Mouse (Mus musculus): ENCODE measurements at regions not wholly inside any gene's neighbourhood (a gene's known extent, or its start where the extent isn't known, plus 50 kb on each side); places are given as distances from the start of the nearest gene placed in this dataset.
A peak's percentile ranks its signal among the peaks of the same experiment; 100 is the strongest.
"Not testable (repeated sequence)": the region's sequence is repeated elsewhere in the genome, so short reads cannot be mapped to it uniquely, and the experiment has no call there.

DNA sequence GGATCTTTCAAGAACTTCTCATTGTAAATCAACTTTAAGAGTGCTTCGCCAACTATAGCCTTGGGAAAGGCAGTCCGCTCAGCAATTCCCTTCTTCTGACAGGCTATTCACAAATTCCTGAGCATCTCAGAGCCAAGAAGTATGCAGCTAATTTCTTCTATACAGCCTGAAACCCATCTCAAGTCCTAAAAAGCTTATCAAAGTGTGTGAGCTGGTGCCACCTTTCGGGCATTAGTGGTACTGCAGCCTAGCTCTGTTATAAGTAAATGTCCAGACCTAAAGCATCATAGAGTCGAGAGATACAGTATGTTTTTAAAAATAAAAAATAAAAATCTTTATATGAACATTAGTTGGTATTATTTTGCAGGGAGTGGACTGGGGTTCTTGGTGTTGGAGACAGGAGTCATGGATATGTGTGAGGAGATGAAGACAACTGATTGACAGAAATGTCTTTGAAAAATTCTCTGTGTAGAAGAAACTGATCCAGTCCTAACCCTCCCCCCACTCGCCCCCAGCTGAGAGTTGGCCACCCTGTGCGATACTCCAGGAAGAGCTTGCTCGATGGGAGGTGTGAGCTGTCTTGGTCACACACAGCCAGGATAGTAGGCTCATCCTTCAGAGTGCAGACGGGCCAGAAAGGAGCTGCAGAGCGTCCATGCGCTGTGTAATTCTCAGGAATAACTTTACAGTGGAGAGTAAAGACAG, 56.4 kb downstream of the Bod1 start:
- peak; percentile 56 for DNase-seq (ENCODE audit: low spot score)

DNA sequence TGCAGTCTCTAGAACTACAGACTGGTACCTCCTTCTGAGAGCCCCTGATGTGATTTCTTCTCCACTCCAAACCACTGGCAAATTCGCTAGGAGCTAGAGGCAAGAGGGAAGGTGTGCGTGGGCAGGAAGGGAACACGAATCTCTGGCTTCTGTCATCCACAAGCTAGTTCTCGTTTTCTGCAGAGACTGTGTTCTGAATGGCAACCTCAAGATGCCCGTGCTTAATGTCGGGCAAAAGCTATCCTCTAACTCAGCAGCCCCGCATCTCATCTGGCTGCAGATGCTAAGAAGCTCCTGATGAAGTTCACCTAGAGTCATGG, 57.3 kb downstream of the Bod1 start:
- no peak for DNase-seq (ENCODE audit: low spot score)

DNA sequence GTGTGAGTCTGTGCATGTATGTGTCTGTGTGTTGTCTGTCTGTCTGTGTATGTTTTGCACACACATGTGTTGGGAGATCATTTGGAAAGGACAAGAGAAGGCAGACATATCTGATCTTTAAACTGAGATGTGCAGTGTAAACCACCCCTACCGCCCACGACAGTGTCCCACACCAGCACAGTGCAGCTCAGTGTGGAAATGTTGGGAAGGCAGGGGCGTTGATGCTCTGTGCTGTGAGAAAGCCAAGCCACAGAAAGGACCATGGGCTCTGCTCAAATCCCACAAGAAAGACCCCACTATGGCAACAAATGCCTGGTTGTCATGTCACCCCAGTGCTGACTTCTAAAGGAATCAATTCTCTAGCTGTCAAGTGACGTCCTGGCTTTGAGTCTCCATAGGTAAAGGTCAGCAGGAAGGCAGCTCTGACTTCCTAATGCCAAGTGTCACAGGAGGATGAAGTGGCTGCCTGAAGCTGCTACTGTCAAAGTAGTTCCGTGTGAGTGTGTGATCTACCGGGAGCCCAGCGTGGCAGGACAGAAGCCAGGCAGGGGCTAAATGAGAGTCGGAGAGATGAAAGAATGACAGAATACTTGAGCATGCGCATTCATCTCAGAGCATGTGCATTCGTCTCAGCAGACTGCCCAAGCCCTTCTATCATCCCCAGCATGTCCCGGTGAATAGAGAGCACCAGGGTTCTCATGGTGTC, 57.8 kb downstream of the Bod1 start:
- DNase-seq (ENCODE audit: low spot score): no peak

DNA sequence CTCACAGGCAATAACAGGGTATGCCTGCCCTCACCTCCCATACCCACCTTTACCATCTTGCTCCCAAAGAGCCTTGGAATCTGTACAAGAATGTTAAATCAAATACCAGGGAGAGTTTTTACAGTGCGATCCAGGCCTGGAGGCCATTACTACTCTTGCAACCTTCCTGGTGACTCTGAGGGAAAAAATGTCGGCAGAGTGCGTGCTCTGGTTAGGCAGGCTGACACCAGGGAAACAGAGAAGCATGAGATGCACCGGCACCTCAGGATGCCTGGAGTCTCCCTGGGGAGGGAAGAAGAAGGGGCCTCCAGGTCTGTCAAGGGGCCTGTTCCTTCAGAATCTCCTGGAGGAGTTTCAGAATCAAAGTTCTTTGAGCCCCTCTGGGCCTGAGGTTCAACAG, 63.2 kb downstream of the Bod1 start:
- no peak for DNase-seq (ENCODE audit: low spot score)

DNA sequence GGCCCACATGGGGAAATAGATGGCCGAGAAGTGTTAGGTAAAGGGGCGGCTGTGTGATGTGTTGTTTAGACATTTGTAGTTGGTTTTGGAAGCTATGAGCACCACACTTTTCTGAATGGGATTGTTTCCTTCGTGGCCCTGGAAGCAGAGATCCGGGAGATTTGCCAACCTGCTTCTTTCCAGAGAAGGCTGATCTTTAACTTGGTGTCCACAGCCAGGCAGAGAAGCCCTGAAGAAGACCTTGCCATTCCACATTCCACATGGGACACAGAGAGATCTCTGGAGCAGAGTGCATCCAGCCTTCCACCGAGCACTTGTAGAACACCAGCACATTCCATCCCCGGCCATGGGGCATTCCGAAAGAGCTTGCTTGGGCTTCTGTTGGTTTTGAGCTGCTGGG, 70.2 kb downstream of the Bod1 start:
- DNase-seq (ENCODE audit: low spot score): peak; percentile 51

DNA sequence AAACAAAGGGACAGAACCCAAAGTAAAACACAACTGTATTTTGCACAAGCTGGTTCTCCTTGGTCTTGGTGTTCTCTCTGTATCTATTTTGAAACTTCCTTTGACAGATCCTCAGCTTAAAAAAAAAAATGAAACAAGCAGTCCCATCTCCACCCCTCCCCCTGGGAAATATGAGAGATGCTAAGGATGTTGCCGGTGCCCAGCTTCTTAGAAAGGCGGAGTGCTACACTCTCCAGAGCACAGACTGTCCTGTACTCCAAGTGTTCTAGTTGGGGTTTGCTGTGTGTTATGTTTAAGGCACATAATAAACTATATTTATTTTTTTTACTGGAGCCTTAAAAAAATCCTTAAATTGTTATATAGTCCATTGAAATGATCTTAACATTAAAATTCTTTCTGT, 78.1 kb downstream of the Bod1 start:
- peak; percentile 38 for DNase-seq (ENCODE audit: low spot score)

DNA sequence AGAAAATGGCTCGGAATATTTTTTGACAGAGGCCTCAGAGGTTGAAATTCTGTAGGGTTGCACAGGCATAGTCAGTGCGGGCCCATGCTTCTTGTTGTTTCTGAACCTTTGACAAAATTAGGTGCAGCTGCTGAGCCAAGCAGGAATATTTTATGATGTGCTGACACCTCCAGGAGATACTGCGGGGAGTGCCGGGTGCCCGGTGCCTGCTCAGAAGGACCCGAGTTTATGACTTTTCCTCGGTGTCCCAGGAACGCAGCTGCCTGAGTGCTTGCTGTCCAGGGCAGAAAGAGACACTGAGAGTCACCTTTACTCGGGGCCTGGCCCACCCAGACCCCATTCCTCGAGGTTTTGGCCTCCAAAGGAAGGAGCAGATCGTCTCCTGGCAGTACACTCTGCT, 79.6 kb downstream of the Bod1 start:
- peak; percentile 65 for DNase-seq (ENCODE audit: low spot score)

DNA sequence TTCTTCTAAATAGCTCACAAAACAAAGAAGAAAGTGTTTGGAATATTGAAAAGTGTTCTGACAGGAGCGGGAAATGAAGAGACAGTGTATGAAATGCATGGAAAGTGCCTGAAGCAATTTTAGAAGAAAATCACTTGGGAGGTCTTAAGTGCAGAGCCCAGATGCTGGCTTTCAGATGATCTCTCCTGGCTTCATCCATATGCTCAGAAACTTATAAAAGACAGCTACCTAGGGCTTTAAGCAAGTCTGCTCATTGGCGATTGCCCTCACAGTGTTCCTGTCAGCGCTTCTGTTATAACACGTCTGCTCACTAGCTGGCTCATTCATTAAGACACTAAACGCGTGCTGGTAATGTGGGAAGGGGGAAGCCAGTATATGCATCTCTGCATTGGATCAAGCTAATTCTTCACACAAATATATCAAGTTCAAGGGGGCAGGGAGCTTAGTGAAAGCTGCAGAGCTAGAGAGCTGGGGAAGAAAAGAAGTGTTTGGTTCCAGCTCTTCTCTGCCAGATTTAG, 80.6 kb downstream of the Bod1 start:
- no peak for DNase-seq (ENCODE audit: low spot score)

DNA sequence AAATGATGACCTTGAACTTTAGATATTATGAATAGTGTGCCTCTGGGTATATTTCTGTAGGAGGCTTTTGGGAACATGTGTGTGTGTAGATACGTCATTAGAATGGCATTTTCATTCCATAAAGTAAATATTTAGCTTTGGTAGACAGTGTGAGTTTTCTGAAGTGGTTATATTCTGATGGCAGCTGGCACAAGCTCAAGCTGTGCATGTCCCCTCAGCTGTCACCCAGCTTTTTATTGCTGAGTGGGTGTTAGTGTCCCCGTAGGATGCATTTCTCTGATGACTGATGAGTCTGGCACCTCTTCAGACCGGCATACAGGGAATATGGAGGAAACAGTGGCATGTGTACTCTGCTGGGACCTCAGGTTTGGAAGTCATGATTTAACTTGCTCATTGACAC, 96.7 kb downstream of the Bod1 start:
- DNase-seq (ENCODE audit: low spot score): no peak

DNA sequence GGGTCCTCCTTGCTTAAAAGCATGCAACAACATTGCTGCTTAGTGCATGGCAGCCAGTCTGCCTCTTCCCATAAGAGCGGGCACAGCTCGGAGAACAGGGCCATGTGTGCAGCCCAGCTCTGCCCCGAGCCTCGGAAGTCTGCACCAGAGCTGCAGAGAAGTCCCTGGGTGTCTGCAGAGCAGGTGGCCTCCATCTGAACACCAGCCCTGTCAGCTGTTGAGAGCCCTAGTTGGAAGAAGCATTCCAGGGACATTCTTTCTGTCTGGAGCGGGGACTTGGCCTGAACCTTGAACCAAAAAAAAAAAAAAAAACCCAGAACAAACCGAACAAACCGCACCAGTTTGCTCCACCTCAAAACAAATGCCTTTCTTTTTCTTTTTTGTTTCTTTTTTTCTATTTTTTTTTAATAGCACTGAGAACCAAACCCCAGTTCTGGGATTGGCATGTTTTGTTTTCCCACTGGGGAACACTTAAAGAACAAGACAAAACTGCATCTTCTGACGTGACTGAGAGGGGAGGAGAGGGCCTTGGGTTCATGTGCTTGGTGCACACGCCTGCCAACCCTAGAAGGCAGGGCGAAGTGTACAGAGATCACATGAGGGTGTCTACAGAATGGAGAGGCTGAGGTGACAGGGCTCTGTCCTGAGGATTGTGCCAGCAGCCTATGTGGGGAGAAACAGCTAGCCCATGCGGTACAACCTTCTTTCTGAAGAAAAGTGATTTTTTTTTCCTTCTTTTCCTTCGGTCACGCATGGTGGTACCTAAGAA, 106.8 kb downstream of the Bod1 start:
- DNase-seq (ENCODE audit: low spot score): peak; percentile 35

DNA sequence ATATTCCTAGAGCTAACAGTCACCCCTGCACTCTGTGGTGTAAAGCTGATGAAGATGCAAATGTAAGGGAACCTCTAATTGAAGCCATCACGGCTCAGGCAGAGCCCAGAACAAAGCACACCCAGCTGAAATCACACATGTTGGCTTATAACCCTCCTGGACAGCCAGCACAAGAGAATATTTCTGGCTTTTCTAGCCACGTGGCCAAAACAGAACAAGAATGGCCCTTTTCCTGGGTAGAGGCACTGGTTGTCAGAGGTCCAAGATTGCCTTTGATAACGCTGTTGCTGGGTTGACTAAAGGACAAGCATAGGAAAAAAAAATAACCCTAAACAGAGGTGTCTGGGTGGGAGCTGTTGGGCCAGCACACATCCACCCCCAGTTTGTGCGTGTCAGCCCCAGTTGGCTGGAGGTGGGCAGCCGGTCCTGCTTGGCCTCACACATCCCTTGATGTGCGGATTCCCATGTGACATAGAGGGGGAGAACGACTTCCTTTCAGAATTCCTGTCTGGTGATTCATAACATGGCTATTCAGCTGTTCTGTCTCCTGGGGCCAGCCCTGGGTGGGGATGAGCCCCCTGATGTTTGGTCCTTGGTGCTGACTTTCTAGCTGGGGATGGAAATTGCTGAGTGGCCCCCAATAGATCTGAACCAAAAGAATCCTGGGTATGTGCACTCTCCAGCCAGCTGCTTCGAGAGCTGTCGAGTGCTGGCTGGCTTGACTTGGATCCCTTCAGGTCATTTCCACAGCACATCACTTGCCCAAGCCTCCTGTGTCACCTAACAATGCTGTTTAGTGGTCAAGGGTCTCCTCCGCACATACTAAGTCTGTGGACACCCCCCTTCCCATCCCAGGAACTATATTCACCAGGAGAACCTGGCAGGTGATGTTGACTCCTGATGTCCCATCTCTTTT, 107.6 kb downstream of the Bod1 start:
- no peak for DNase-seq (ENCODE audit: low spot score)

DNA sequence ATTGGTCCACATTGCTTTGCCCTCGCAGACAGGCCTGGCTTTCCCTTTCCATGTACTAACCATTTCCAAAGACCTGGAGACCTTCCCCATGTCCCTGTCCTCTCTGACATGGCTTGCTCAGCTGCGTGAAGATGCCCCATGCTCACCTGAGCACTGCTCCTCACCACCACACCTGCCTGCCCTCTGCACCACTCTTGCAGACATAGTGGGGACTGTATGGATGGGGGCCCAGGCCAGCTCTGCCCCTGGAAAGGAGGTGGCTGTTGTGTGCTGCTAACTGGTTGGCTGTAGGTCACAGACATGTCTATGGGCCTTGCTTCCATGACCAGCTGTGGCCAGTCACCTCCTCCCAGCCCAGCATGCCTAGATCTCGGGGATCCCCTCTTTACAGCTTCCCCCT, 108.7 kb downstream of the Bod1 start:
- no peak for DNase-seq (ENCODE audit: low spot score)

DNA sequence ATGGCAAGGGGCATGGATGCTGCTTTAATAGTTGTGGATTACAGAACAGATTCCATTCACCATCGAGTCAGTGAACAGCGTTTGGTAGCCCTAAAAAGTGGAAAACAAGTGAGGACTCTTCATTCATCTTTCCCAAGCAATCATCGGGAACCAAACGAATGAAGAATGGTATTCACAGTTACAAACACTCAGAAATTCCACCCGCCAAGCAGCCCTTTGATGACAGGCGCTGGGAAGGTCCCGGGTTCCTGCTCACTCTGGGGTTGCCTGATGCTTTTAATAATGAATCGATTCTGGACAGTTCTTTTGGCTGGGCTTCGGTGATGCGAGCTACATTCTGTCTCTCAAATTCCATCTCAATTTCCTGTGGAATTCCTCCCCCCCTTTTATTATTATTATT, 110.9 kb downstream of the Bod1 start:
- DNase-seq (ENCODE audit: low spot score): no peak

DNA sequence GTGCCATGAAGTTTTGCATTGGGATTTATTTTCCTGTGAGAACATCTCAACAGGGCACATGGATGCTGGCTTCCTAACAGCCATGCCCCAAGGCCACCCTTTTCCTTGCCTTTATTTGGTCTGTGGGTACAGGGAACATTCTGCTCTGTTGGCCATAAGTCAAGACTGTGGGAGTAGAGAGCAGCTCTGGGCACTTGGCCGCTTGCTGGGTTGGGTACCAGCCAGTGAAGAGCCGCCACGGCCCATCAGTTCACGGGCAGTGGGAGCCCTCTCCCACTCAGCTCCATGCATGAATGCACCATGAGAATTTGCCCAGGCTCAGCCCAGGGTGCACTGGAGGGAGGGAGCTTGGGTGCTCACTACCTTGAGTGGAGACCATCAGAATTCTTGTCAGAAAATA, 116.6 kb downstream of the Bod1 start:
- peak; percentile 79 for DNase-seq (ENCODE audit: low spot score)

DNA sequence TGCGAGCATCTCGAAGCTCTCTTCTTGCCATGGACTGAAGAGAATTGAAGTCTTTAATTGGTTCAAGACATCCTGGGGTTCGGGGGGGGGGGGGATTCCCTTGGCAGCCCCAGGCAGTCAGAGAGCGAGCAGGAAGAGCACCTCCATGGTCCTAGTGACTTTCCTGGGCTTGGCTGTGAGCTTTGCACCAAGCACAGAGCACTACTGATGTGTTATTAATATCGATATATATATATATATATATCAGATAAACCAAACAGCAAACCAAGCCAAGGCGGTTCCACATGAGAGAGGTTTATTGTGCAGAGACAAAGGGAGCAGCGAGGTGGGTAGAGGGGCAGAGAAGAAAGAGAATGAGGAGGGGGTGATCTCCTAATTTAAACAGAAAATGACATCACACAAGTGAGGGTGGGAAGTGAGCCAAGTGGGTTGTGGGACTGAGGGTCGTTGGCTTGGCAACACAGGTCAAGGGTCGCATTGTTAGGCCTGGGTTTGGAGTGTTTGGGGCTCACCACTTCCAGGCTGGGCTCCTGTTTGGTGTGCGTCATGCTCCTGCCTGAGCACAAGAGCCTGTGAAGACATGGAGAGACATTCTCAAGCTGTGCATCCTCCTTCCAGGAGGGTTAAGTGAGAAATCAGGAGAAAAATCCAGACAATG, 119.9 kb downstream of the Bod1 start:
- no peak for DNase-seq (ENCODE audit: low spot score)

DNA sequence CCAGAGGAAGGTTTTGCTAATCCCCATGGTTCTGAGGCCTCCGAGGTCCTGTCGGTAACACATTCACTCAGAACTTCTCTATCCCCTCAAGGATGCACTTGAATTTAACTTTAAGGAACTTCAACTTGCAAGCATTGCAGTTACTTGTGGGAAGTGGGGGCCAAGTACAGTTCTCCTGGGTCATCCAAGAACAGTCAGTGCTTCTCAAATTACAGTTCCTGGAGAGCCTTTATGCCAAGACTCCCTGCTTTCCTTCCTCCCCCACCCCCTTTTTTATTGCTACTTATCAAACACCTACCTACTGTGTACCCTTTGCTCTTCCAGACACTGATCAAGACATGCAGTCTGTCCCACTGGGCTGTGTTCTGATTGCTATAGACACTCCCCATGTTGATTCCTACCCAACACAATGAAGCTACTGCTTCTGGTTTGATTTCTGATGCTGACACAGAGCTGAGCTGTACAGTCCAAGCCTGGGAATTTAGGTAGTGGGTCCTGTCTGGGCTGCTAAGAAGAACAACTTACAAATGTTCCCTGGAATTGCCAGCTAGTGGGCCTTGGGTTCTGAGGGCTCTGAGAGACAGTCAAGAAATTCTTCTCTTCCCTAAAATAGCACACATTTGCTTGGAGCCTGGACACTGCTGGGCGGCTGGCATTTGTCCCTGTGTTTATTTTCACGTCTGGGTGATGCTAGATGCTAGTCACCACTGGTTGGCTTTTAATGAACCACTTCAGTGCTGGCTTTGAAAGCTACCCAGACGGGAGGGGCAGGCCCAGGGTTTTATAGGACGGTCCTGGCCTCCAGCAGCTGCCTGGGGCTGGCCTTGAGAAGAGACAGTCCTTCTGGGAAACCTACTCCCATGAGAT, 120.7 kb downstream of the Bod1 start:
- DNase-seq (ENCODE audit: low spot score): peak; percentile 52

DNA sequence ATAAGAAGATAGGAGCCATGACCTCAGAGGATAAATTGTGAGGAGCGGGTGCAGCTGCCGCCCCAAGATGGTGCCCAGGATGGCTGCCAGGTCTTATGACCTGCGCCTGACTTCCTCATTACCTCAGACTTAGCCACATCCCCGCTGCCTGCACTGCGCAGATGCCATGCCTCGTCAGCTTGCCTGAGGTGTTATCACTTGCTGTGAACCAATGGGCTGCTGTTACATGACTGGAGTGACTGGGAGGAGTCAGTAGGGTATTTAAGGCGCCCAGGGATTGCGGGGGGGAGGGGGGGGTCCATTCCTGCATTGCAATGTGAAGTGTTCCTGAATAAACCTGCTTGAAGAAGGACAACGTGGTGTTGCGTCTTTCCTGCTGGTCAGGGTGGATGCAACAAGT, 126.2 kb downstream of the Bod1 start:
- DNase-seq (ENCODE audit: low spot score): not testable (repeated sequence)

DNA sequence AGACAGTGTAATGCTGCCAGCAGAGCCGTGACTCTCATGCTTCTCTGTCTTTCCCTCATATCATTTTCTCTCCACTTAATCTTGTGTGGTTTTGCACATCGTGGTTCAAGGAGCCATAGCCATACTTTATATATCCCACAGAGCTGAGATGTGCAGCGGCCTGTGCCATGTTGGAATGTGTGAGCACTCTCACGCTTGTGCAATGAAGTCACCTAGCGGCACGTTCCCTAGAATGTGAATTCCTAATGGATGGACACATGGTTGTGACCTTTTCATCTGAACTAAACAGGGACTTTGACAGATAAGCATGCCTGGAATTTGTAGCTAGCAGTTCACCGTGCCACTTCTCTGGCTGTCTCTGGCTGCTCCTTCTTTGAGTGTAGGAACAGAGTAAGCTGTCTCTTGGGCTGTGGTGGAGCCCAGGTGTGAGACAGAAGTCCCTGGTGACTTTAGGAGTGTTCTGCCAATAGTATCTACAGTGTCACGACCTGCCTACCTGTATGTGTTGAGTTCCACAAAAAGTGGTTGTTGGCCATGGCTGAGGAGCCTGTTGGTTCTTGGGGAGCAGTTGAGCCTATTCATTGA, 129.0 kb downstream of the Bod1 start:
- DNase-seq (ENCODE audit: low spot score): no peak

DNA sequence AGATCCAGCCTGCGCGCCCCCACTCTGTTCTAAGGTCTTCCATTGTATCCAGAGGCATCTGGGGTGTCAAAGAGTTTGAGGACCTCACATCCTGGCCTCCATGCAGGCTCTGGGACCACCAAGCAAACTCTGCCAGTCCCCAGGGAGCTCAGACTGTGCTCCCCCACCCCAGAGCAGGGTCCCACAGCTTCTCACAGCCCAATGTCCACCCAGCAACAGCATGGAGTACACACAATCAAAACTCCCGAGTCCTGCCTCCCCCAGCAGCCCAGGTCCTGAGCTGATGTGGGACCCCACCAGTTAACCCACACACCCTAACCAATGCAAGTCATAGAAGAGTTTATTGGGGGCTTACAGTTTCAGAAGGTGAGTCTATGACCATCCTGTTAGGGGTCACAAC, 130.3 kb downstream of the Bod1 start:
- DNase-seq (ENCODE audit: low spot score): no peak

DNA sequence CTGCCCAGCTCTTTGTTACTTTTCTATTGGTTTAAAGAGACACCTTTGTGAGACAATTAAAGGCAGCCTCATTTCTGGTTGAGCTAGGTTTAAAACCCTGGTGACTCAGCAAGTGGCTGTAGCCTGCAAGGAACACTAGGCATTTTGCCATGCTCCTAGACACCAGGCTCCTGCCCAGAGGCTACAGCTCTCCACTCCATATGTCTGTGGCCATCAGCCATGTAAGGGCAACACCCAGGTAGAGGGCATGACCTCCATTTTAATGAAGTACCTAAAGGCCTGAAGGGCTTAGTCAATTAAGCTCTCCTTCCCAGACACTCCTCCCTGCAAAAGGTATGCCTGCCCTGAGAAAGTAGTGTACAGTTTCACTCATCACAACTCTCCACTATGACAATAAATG, 130.9 kb downstream of the Bod1 start:
- DNase-seq (ENCODE audit: low spot score): no peak
